Mouse (Mus musculus) forebrain, embryonic 14.5 days (tissue): ENCODE measurements at regions not wholly inside any gene's neighbourhood (a gene's known extent, or its start where the extent isn't known, plus 50 kb on each side); places are given as distances from the start of the nearest gene placed in this dataset.

Source experiments
- ATAC-seq: fragments of 200-750 bp; cut with Nextera tagmentation; 2 replicates; pipeline ENCODE4 v1.8.0; 2017; ENCODE audit warnings: mild to moderate bottlenecking, moderate library complexity
- DNase-seq: peaks from one replicate; pipeline ENCODE4 v3.0.0-alpha.2; 2015; ENCODE audit warnings: low spot score
- H3K27ac ChIP-seq: fragments of 300-500 bp; sonication (generic); 2 replicates; pipeline ENCODE4 v1.5.1; 2014; ENCODE audit warnings: low read depth, mild to moderate bottlenecking, control low read depth, low read length, moderate library complexity
- H3K27me3 ChIP-seq: fragments of 300-500 bp; sonication (generic); replicated peaks from 2 replicates; pipeline ENCODE4 v1.6.1; 2014; ENCODE audit warnings: low read length, control low read depth, mixed read lengths; ENCODE audit not compliant: control insufficient read depth, insufficient read depth
- H3K36me3 ChIP-seq: fragments of 300-500 bp; sonication (generic); 2 replicates; pipeline ENCODE4 v1.6.1; 2014; ENCODE audit warnings: low read length, control low read depth; ENCODE audit not compliant: control insufficient read depth, insufficient read depth
- H3K4me1 ChIP-seq: fragments of 300-500 bp; sonication (generic); 2 replicates; pipeline ENCODE4 v1.6.1; 2014; ENCODE audit warnings: antibody characterized with exemption, low read length, control low read depth; ENCODE audit not compliant: control insufficient read depth, insufficient read depth
- H3K4me2 ChIP-seq: fragments of 300-500 bp; sonication (generic); 2 replicates; pipeline ENCODE4 v1.6.1; 2014; ENCODE audit warnings: mild to moderate bottlenecking, control low read depth, low read length
- H3K4me3 ChIP-seq: fragments of 300-500 bp; sonication (generic); 2 replicates; pipeline ENCODE4 v1.5.1; 2014; ENCODE audit warnings: low read depth, low read length, control low read depth
- H3K9ac ChIP-seq: fragments of 300-500 bp; sonication (generic); 2 replicates; pipeline ENCODE4 v1.6.1; 2014; ENCODE audit warnings: mild to moderate bottlenecking, low read length, control low read depth, moderate library complexity
- H3K9me3 ChIP-seq: fragments of 300-500 bp; sonication (generic); replicated peaks from 2 replicates; pipeline ENCODE4 v1.6.1; 2016; ENCODE audit warnings: low read length, control low read depth, mixed read lengths; ENCODE audit not compliant: control insufficient read depth
- WGBS: fragments of 180-500 bp; shearing (Covaris S2); extraction: QIAGEN DNeasy Blood & Tissue Kit; methylation state at CpG from one replicate; pipeline ENCODE4 v1.1.7; 2014; 5-methylcytosine and 5-hydroxymethylcytosine counted together

DNA sequence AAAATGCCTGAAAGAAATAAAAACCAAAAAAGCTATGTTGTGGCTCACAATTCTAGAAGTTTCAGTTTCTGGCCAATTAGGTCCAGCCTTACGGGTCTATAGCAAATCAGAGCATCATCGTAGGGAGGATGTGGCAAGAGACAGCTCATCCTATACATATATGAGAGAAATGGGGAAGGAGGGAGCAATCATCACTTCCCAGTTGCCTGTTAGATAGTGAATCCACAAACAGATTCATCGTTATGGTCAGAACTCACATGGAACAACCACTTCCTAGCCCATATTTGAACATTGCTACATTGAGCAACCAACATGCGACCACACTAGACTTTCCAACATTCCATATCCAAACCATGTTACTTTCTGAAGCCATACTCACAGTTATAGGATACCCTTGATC lies 255.9 kb upstream of the Cpeb2 start:
- DNase-seq (no peak), ATAC-seq (no peak)
- no peak overlapping the region for H3K4me3 ChIP-seq
- no peak overlapping the region for H3K9ac ChIP-seq
- no peak overlapping the region for H3K27ac ChIP-seq
- H3K27me3 ChIP-seq = no peaks in the 10 kb centered on the region
- no peaks in the 10 kb centered on the region for H3K36me3 ChIP-seq
- H3K4me2 ChIP-seq = no peak overlapping the region
- H3K4me1 ChIP-seq = no peaks in the 10 kb centered on the region
- WGBS = 91% methylated on average over 4 of the region's 4 CpGs
- no peaks in the 10 kb centered on the region for H3K9me3 ChIP-seq

DNA sequence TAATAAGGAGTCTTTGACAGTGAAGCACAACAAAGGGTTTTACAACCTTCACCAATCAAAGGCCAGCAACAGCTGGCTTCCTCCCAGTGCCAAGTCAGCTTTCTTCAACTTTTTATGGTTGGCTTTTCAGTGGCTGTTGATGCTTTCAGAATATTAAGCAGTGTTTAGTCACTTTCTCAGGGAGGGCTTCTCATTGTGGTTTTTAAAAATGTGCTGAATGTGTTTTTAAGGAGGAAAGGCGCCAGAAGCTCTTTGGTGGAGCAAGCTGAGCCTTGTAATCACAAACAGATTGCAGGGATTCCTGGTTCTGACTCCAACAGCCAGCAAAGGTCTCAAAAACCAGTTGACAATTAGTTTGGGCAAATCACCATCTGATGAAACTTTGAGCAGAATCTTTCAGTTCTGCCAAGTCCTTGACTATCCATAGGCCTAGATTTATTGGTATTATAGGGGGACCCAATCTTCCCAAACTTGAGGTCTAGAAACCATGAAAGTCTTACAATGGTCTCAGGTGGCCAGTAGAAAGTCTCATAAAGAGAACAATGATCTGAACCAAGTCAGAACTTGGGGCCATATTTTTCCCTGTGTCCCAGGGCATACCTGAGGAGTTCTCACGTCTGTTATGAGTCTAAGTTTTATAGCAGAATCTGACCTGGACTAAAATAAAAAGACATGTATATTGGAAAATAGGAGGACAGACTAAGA lies 251.9 kb upstream of the Cpeb2 start:
- Histone ChIP-seq H3K36me3 (no peaks in the 10 kb centered on the region), H3K9me3 (no peaks in the 10 kb centered on the region), H3K9ac (no peak overlapping the region), H3K4me2 (no peak overlapping the region), H3K27ac (no peak overlapping the region), H3K27me3 (no peaks in the 10 kb centered on the region), H3K4me1 (no peaks in the 10 kb centered on the region), H3K4me3 (no peak overlapping the region)
- 74% methylated on average over 2 of the region's 2 CpGs for WGBS
- no peak for ATAC-seq
- peak; percentile 13 for DNase-seq

DNA sequence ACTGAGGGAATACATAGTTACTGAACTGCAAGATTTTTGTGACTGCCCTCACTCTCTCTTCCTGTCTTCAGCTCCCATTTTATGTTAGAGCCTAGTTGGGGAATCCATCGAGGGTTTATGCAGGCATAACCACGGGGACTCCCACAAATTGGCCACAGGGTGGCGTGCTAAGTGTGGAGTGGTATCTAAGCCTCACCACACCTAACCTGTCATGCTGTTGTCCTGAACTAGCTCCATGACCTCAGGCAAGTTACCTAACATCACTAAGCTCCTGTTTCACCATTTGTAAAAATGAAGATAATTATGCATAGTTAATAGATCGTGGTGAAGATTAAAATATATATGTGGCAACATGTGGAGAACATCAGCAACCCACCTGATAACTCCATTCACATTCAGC lies 246.8 kb upstream of the Cpeb2 start:
- ATAC-seq = no peak
- H3K27ac ChIP-seq = no peak overlapping the region
- no peak for DNase-seq
- no peaks in the 10 kb centered on the region for H3K4me1 ChIP-seq
- no peaks in the 10 kb centered on the region for H3K27me3 ChIP-seq
- no peaks in the 10 kb centered on the region for H3K9me3 ChIP-seq
- no peak overlapping the region for H3K9ac ChIP-seq
- H3K4me3 ChIP-seq = no peak overlapping the region
- no peak overlapping the region for H3K4me2 ChIP-seq
- H3K36me3 ChIP-seq = no peaks in the 10 kb centered on the region
- 78% methylated on average over 4 of the region's 4 CpGs for WGBS

DNA sequence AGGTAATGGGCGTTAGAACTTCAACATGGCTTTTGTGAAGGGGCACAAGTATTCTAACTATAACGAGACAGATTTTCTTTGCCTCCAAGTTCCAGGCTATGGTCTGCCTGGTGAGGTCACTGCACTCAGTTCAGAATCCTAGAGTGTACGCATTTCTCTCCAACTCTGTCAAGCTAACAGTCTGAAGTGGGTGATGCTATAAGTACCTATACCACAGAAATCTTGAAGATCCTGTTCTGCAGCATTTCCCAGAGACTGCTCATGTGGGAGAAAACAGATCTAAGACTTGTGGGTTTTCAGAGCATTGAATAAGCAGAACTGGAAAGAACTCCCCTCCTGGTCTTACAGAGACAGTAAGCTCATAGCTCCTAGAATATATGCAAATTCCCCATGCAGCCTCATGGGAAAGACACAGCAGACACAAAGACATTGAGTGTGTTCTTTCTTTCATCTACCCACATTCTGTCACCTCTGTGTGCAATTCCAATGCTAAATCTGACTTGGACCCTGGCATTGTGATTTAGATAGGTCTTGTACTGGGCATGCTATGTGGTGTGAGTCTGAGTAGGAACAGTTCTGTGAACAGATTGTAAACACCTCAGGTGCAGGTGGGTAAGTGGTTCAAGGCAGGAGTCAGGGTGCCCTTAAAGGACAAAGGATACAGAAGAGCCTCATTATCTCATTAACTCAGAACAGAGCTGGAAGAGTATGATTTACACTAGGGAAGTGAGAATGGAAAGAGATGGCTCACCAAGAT lies 245.1 kb upstream of the Cpeb2 start:
- H3K27me3 ChIP-seq = no peaks in the 10 kb centered on the region
- no peak overlapping the region for H3K4me3 ChIP-seq
- no peaks in the 10 kb centered on the region for H3K4me1 ChIP-seq
- no peak overlapping the region for H3K27ac ChIP-seq
- no peak overlapping the region for H3K9ac ChIP-seq
- no peak overlapping the region for H3K4me2 ChIP-seq
- 71% methylated on average over 3 of the region's 3 CpGs for WGBS
- no peaks in the 10 kb centered on the region for H3K9me3 ChIP-seq
- no peak for DNase-seq
- ATAC-seq = no peak
- no peaks in the 10 kb centered on the region for H3K36me3 ChIP-seq

DNA sequence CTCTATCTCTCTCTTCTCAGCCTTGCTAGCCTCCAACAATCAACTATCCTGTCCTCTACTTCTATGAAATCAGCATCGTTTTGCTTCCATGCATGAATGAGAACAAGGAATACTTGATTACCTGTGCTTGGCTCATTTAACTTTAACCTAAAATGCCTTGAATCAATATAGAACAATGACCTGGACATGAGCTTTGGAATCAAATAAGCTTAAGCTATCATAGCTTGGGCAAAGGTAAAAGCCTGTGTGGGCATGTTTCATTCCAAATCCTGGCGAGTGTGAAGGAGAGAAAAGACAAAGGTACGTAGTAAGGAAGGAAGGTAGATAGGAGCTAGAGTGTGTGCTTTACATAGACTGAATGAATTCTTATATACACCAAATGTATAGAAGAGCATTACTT lies 243.7 kb upstream of the Cpeb2 start:
- H3K9me3 ChIP-seq = no peaks in the 10 kb centered on the region
- H3K4me3 ChIP-seq = no peak overlapping the region
- no peak for ATAC-seq
- H3K27me3 ChIP-seq = no peaks in the 10 kb centered on the region
- H3K36me3 ChIP-seq = no peaks in the 10 kb centered on the region
- no peak overlapping the region for H3K9ac ChIP-seq
- H3K27ac ChIP-seq = no peak overlapping the region
- 91% methylated on average over 3 of the region's 3 CpGs for WGBS
- H3K4me2 ChIP-seq = no peak overlapping the region
- no peak for DNase-seq
- H3K4me1 ChIP-seq = no peaks in the 10 kb centered on the region

DNA sequence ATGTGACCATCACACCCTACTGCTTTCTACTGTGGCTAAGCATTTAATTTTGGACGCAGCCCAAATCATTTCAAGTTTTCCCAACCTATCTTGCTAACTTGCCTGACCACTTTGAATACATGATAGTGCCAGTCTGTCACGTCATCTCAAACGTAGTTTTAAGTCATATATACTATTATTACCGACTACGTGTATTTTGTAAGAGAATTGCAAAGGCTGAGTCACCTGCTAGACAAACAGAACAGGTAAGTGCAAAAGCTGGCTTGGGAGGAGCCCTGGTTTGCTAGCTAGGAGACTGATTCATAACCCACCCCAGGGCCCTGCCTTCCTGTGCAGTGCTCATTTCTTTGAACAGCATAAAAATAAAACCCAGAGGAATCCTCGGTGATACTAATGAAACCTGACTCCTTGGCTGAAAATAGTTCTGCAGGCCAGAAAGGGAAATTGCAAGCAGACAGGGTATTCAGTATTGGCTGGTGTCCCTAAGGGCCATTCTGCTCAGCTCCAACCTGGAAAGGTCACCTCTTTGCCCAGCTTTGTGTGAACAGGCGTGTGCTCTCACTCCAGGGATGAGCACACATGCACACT lies 208.9 kb upstream of the Cpeb2 start:
- H3K36me3 ChIP-seq = no peaks in the 10 kb centered on the region
- no peak overlapping the region for H3K4me3 ChIP-seq
- H3K4me1 ChIP-seq = no peaks in the 10 kb centered on the region
- H3K4me2 ChIP-seq = no peak overlapping the region
- no peaks in the 10 kb centered on the region for H3K27me3 ChIP-seq
- no peaks in the 10 kb centered on the region for H3K9me3 ChIP-seq
- 88% methylated on average over 7 of the region's 7 CpGs for WGBS
- H3K27ac ChIP-seq = no peak overlapping the region
- DNase-seq (no peak), ATAC-seq (no peak)
- no peak overlapping the region for H3K9ac ChIP-seq

DNA sequence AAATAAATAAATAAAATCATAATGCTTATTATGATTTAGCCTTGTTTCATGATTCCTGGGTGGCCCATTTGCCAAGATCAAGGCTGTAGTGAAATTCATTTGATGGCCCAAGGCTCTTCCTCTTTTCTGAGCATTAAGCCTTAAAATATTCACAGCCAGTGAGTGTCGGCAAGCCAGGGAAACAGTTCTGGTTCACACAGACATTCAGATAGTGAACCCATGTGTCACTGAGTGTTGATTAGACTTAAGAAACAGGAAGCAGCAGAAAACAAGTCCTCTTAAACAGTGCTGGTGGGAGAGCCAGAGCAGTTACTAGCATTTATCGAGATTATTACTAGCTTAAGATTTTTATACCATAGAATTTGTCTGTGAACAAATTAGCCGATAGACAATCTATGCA lies 201.7 kb upstream of the Cpeb2 start:
- Histone ChIP-seq H3K36me3 (no peaks in the 10 kb centered on the region), H3K9ac (no peak overlapping the region), H3K4me1 (no peaks in the 10 kb centered on the region), H3K4me3 (no peak overlapping the region), H3K27me3 (no peaks in the 10 kb centered on the region), H3K27ac (no peak overlapping the region), H3K4me2 (no peak overlapping the region), H3K9me3 (no peaks in the 10 kb centered on the region)
- ATAC-seq (no peak), DNase-seq (no peak)
- whole genome bisulfite sequencing = 83% methylated on average over 3 of the region's 3 CpGs

DNA sequence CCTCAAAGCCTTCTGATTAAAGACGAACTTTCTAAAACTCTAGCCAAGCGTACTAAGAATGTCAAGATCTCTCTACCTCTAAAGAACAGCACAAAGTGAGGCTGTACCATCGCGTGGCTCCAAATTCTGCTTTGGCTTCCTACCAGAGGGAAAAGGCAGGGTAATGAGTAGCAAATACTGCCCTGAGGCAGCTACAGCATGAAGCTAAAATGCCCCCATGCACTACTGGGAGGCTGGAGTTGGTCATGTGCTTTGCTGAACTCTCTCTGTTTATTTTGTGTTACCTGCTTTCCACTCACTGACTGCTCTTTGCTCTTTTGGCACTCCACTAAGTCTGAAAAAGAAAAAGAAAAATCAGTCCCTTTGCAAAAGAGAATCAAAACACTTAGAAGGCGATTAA lies 201.1 kb upstream of the Cpeb2 start:
- Histone ChIP-seq H3K9ac (no peak overlapping the region), H3K4me1 (no peaks in the 10 kb centered on the region), H3K27ac (no peak overlapping the region), H3K4me3 (no peak overlapping the region), H3K27me3 (no peaks in the 10 kb centered on the region), H3K36me3 (no peaks in the 10 kb centered on the region), H3K4me2 (no peak overlapping the region), H3K9me3 (no peaks in the 10 kb centered on the region)
- 69% methylated on average over 5 of the region's 5 CpGs for whole genome bisulfite sequencing
- no peak for ATAC-seq
- DNase-seq = no peak

DNA sequence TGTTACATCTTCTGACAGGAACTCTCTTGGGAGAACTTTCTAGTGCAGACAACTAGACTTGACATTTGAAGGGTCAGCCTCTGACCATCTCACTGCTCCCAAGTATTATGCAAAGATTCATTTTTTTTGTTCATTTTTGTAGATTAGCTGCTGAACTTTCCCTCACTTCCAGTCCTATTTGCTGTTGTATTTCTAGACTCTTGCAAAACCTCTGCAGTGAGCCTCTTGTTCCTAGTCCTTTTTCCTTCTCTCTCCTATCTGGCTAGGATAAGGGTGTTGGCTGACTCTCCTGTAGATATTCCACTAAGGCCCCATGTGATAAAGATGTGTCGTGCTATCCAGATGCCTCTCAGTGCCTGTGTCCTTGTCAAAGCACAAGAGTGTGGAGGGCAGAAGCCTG lies 198.5 kb upstream of the Cpeb2 start:
- Histone ChIP-seq H3K27ac (no peak overlapping the region), H3K9ac (no peak overlapping the region), H3K36me3 (no peaks in the 10 kb centered on the region), H3K27me3 (no peaks in the 10 kb centered on the region), H3K4me3 (no peak overlapping the region), H3K4me2 (no peak overlapping the region), H3K9me3 (no peaks in the 10 kb centered on the region), H3K4me1 (no peaks in the 10 kb centered on the region)
- DNase-seq (no peak), ATAC-seq (no peak)
- 89% methylated on average over 1 of the region's 1 CpGs for WGBS
